22 mouse cellular contexts compared by ENCODE assay signal in the genomic region with DNA sequence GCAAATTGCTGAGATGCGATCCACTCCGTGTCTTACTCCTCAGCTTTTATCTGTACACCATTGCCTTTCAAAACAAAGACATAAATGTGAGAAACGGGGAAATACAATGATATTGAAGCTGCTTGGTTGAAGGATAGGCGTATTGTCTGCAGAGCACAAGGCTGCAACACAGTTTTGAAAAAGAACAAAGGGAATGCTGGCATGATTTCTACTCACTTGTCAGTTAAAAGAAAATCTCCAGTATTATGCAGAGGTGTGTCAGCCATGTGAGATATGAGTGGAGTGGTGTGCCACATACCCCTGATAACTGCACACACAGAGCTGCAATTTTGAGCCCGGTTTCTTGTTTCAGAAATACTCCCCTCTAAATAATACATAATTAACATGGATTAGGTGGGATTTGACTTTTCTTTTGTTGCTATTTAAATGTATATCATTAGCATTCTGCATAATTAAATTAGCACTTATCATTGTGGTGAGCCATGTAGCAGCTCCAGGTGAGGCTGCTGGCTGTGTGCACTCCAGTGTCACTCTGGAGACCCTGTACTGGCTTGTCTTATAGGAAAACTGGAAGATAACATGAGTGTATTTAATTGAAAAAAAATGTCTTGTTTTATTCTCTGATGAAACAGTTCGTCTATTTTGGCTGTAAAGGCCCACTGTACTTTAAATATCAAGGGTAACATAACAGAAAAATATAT.
DNase-seq lines count a peak whose midpoint lies in the region; ATAC-seq and TF ChIP-seq lines count a peak whose summit lies in the region.
"Had no signal": no experiment of that assay in that cellular context is flagged by ENCODE, and none has a peak within 500 bp of the region (broad histone marks: within the 10 kb centered on the region; RNA-seq: fewer than 3 reads in every experiment).

No protein-coding gene starts in this region.

- 0 out of 2 replicates have a peak, but pooled peaks cover 2% of the 10 kb centered on the region for H3K4me1 ChIP-seq in midbrain, embryonic 11.5 days (ENCODE audit: control insufficient read depth, insufficient read depth, low read length)
- H3K4me1 ChIP-seq in midbrain, postnatal 0 days (ENCODE audit: insufficient read depth, low read length), result 0 out of 2 replicates have a peak, but pooled peaks cover 3% of the 10 kb centered on the region
- H3K4me1 ChIP-seq in hindbrain, embryonic 14.5 days (replicated peaks; ENCODE audit: control insufficient read depth, insufficient read depth, low read length), result 0 out of 2 replicates have a peak, but pooled peaks cover 5% of the 10 kb centered on the region
- H3K4me1 ChIP-seq: kidney, embryonic 15.5 days; midbrain, embryonic 12.5 days had no signal

- TF ChIP-seq CTCF in midbrain, postnatal 0 days (IDR thresholded peaks at IDR 0.05), result no peak

- H3K9me3 ChIP-seq in midbrain, embryonic 11.5 days (ENCODE audit: control insufficient read depth, low read length), result no peaks in the 10 kb centered on the region
- no peaks in the 10 kb centered on the region for H3K9me3 ChIP-seq in midbrain, postnatal 0 days (ENCODE audit: low read length)
- H3K9me3 ChIP-seq in hindbrain, embryonic 14.5 days (ENCODE audit: control insufficient read depth, low read length), result no peaks in the 10 kb centered on the region
- H3K9me3 ChIP-seq: embryonic facial prominence, embryonic 12.5 days; kidney, embryonic 15.5 days; midbrain, embryonic 12.5 days had no signal

- no peak overlapping the region for H3K4me3 ChIP-seq in midbrain, embryonic 11.5 days (ENCODE audit: low read depth, low read length)
- H3K4me3 ChIP-seq in midbrain, postnatal 0 days (ENCODE audit: low read depth, low read length), result no peak overlapping the region
- H3K4me3 ChIP-seq in hindbrain, embryonic 14.5 days (replicated peaks; ENCODE audit: low read length), result no peak overlapping the region
- H3K4me3 ChIP-seq: embryonic facial prominence, embryonic 12.5 days; erythroblast, embryonic 14.5 days; heart, adult 2 months; kidney, embryonic 15.5 days; midbrain, embryonic 12.5 days had no signal

- no peak overlapping the region for H3K9ac ChIP-seq in midbrain, embryonic 11.5 days (ENCODE audit: low read length)
- no peak overlapping the region for H3K9ac ChIP-seq in midbrain, postnatal 0 days (replicated peaks; ENCODE audit: low read length, poor library complexity, severe bottlenecking)
- H3K9ac ChIP-seq in hindbrain, embryonic 14.5 days, result peak overlapping the region; percentile 25; the same call in 1 of the 2 replicates
- H3K9ac ChIP-seq: embryonic facial prominence, embryonic 12.5 days; kidney, embryonic 15.5 days; liver, embryonic 14.5 days; midbrain, embryonic 12.5 days had no signal

- WGBS in midbrain, embryonic 11.5 days, result 67% methylated on average over 6 of the region's 6 CpGs
- 31% methylated on average over 6 of the region's 6 CpGs for WGBS in midbrain, postnatal 0 days
- 46% methylated on average over 6 of the region's 6 CpGs for WGBS in hindbrain, embryonic 14.5 days

- H3K36me3 ChIP-seq in midbrain, embryonic 11.5 days (ENCODE audit: control insufficient read depth, insufficient read depth, low read length), result no peaks in the 10 kb centered on the region
- H3K36me3 ChIP-seq in midbrain, postnatal 0 days (ENCODE audit: insufficient read depth, low read length), result no peaks in the 10 kb centered on the region
- no peaks in the 10 kb centered on the region for H3K36me3 ChIP-seq in hindbrain, embryonic 14.5 days (replicated peaks; ENCODE audit: control insufficient read depth, insufficient read depth)
- H3K36me3 ChIP-seq: embryonic facial prominence, embryonic 12.5 days; kidney, embryonic 15.5 days; midbrain, embryonic 12.5 days had no signal

- ATAC-seq in midbrain, embryonic 11.5 days (ENCODE audit: low FRiP score), result peak; percentile 50; the same call in 1 of the 2 replicates
- no peak for ATAC-seq in midbrain, postnatal 0 days (ENCODE audit: low FRiP score)
- peak; percentile 62; the same call in 1 of the 2 replicates for ATAC-seq in hindbrain, embryonic 14.5 days (ENCODE audit: low FRiP score)
- ATAC-seq: intestine, embryonic 16.5 days had no signal

- no peaks in the 10 kb centered on the region for H3K27me3 ChIP-seq in midbrain, embryonic 11.5 days (ENCODE audit: control insufficient read depth, insufficient read depth, low read length)
- no peaks in the 10 kb centered on the region for H3K27me3 ChIP-seq in midbrain, postnatal 0 days (ENCODE audit: insufficient read depth, low read length)
- no peaks in the 10 kb centered on the region for H3K27me3 ChIP-seq in hindbrain, embryonic 14.5 days (ENCODE audit: control insufficient read depth, insufficient read depth, low read length)
- H3K27me3 ChIP-seq: embryonic facial prominence, embryonic 12.5 days; kidney, embryonic 15.5 days; midbrain, embryonic 12.5 days had no signal

- DNase-seq in midbrain, embryonic 11.5 days (ENCODE audit: low spot score, missing footprints), result no peak
- no peak for DNase-seq in midbrain, postnatal 0 days (ENCODE audit: low spot score)
- peak; percentile 32 for DNase-seq in brain, embryonic 18.5 days (ENCODE audit: low read depth, low spot score)
- peak; percentile 28 for DNase-seq in hindbrain, embryonic 14.5 days (ENCODE audit: low spot score)
- no peak for DNase-seq in thymus, postnatal 0 days (ENCODE audit: low spot score)
- no peak for DNase-seq in cerebellum, adult 8-10 months
- DNase-seq in ovary, postnatal 36 days (ENCODE audit: low spot score), result no peak
- DNase-seq: adrenal gland, postnatal 36 days; B cell, adult 2 months; cerebellum, adult 9-11 months; gastrocnemius, postnatal 25 days; heart, adult 2 months; heart, postnatal 4 days; right cerebral cortex, adult 18-20 months; thymus, postnatal 4 days had no signal

- no peak overlapping the region for H3K27ac ChIP-seq in midbrain, embryonic 11.5 days (ENCODE audit: low read depth, low read length)
- no peak overlapping the region for H3K27ac ChIP-seq in midbrain, postnatal 0 days (ENCODE audit: low read depth, low read length)
- peak overlapping the region; percentile 1; the same call in 1 of the 2 replicates for H3K27ac ChIP-seq in hindbrain, embryonic 14.5 days
- H3K27ac ChIP-seq: embryonic facial prominence, embryonic 12.5 days; heart, adult 2 months; kidney, embryonic 15.5 days; liver, embryonic 14.5 days; macrophage; midbrain, embryonic 12.5 days had no signal

- no peak overlapping the region for H3K4me2 ChIP-seq in midbrain, embryonic 11.5 days
- H3K4me2 ChIP-seq in midbrain, postnatal 0 days (ENCODE audit: low read depth, low read length, poor library complexity, severe bottlenecking), result no peak overlapping the region
- H3K4me2 ChIP-seq in hindbrain, embryonic 14.5 days (replicated peaks), result no peak overlapping the region
- H3K4me2 ChIP-seq: embryonic facial prominence, embryonic 12.5 days; kidney, embryonic 15.5 days; midbrain, embryonic 12.5 days had no signal

Comparison
In these comparisons a context has a peak if more than half of its experiments do, and no peak if none do; other contexts are left out.
1. DNase-seq: peak in brain, embryonic 18.5 days (single experiment) and hindbrain, embryonic 14.5 days (single experiment); none in midbrain, embryonic 11.5 days (single experiment), midbrain, postnatal 0 days (single experiment), thymus, postnatal 0 days (single experiment), cerebellum, adult 8-10 months (single experiment) and ovary, postnatal 36 days (single experiment).